Mouse (Mus musculus): ENCODE data around the gene Gm4907. TPM values are rescaled to one million over a fixed set of nuclear protein-coding genes. Genes with fewer than 3 reads are reported as not detected.
"Not testable (repeated sequence)": the region's sequence is repeated elsewhere in the genome, so short reads cannot be mapped to it uniquely, and the experiment has no call there.

The Gm4907 gene
- total RNA-seq (2015; ENCODE audit: low replicate concordance) (2.9 TPM in 1 of 2 replicates, not detected in the other), total RNA-seq (2017; ENCODE audit: low replicate concordance) (0.60 TPM in 1 of 2 replicates, not detected in the other)

GRCm38 (mm10) chrX:23882253-23882652, at the start of gene Gm4907:
TSS of gene Gm4907 (plus strand) at chrX:23882553.
- ATAC-seq (replicated peaks; ENCODE audit: low FRiP score, poor library complexity, severe bottlenecking), result not testable (repeated sequence)

DNA sequence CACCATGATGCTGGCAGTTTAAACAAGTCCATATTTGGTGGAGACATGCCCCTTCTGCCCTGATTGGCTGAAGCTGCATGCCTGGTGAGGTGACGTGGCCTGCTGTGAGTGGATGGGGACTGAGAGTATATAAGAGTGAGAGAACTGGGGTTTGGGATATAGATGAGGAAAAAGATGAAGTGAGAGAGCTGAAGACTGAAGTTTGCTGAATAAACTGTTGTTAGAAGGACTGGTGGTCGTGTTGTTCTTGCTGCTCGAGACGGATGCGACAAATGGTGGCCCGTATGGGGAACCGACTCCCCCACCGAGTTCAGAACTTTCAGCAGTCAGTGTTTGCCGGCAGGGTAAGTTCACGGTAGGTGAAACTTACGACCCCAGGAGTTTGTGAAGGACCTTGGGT, 48.6 kb upstream of the Gm4907 start:
- not testable (repeated sequence) for ATAC-seq (replicated peaks; ENCODE audit: low FRiP score, poor library complexity, severe bottlenecking)

- ATAC-seq (replicated peaks; ENCODE audit: low FRiP score, poor library complexity, severe bottlenecking), result no peak
These were observed 41.4 kb upstream of the Gm4907 start for GRCm38 (mm10) chrX:23840921-23841320.

DNA sequence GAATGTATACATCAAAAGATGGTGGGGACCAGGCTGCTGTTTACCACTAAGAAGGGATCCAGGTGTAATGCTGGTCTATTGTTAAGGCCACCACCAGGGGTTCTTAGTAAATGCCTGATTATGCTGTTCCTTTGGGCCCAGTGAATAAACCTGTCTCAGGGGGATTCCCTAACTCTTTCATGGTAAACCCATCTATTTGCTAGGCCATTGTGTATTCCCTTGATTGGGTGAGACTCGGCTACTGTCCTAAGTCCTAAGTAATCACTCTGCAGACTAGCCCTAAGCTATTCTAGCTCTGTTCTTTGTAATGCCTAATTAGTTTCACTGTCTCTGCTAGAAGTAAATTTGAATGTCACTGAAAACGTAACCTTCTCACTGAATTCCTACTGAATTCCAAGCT, 71.8 kb downstream of the Gm4907 start:
- ATAC-seq (replicated peaks; ENCODE audit: low FRiP score, poor library complexity, severe bottlenecking), result no peak

Other genes starting within 250 kb of the Gm4907 start
- 106 and 130 TPM in 2 replicates for gene Wdr44, start 189.5 kb upstream of the Gm4907 start, total RNA-seq (2015; ENCODE audit: low replicate concordance)
- 109 and 112 TPM in 2 replicates for gene Wdr44, start 189.5 kb upstream of the Gm4907 start, total RNA-seq (2017; ENCODE audit: low replicate concordance)
- not detected in 2 replicates for gene Gm4985, start 76.4 kb downstream of the Gm4907 start, total RNA-seq (2015; ENCODE audit: low replicate concordance)
- not detected in 2 replicates for gene Gm4985, start 76.4 kb downstream of the Gm4907 start, total RNA-seq (2017; ENCODE audit: low replicate concordance)